In the genomic region with DNA sequence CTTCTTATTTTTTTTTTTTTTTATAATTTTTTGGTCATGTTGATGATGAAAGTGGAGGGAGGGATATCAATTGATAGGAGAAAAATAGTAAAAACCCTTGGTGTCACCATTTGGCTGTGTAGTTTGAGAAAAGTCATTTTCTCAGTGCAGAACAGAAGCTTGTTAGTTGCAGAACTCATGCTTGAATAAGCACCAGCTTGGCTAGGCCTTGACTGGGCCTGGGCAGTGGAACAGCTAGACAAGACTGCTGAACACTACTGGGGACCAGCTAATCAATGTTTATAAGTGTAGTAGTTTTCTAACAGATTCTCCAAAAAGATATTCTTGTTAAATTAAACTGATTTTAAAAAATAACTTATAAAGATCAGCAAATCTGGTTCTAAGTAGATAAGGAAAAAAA, we compare ENCODE assay signal across 12 mouse cellular contexts.
"Had no signal": no experiment of that assay in that cellular context is flagged by ENCODE, and none has a peak within 500 bp of the region (broad histone marks: within the 10 kb centered on the region; RNA-seq: fewer than 3 reads in every experiment).

No protein-coding gene starts in this region.

- DNase-seq: lung, embryonic 14.5 days; lung, postnatal 10 days; lung, postnatal 4 days; midbrain, embryonic 14.5 days; retina, postnatal 1 day; right cerebral cortex, adult 18-20 months; right cerebral cortex, postnatal 25 days; right cerebral cortex, postnatal 4 days; spleen, adult 18-20 months; thymus, adult 18-20 months; thymus, postnatal 14 days; thymus, postnatal 36 days had no signal
